Mouse (Mus musculus) hindbrain, embryonic 16.5 days (tissue): ENCODE results near the gene Dguok. TPM values are rescaled to one million over a fixed set of nuclear protein-coding genes. Genes with fewer than 3 reads are reported as not detected.

Experiments used
- ATAC-seq: fragments of 200-750 bp; cut with Nextera tagmentation; 2 replicates; pipeline ENCODE4 v1.8.0; 2017; ENCODE audit warnings: moderate TSS enrichment, moderate library complexity
- H3K27ac ChIP-seq: fragments of 300-500 bp; sonication (generic); 2 replicates; pipeline ENCODE4 v1.5.1; 2014; ENCODE audit warnings: low read depth, mild to moderate bottlenecking, control low read depth, low read length, moderate library complexity
- H3K27me3 ChIP-seq: fragments of 300-500 bp; sonication (generic); replicated peaks from 2 replicates; pipeline ENCODE4 v1.6.1; 2014; ENCODE audit warnings: low read length; ENCODE audit not compliant: control insufficient read depth, insufficient read depth
- H3K36me3 ChIP-seq: fragments of 300-500 bp; sonication (generic); 2 replicates; pipeline ENCODE4 v1.6.1; 2014; ENCODE audit warnings: mild to moderate bottlenecking, low read length, moderate library complexity, mixed read lengths; ENCODE audit not compliant: control insufficient read depth, insufficient read depth
- H3K4me1 ChIP-seq: fragments of 300-500 bp; sonication (generic); 2 replicates; pipeline ENCODE4 v1.6.1; 2014; ENCODE audit warnings: low read depth, low read length; ENCODE audit not compliant: control insufficient read depth, insufficient read depth
- H3K4me2 ChIP-seq: fragments of 300-500 bp; sonication (generic); 2 replicates; pipeline ENCODE4 v1.6.1; 2014; ENCODE audit warnings: mild to moderate bottlenecking, low read length, control low read depth, moderate library complexity
- H3K4me3 ChIP-seq: fragments of 300-500 bp; sonication (generic); 2 replicates; pipeline ENCODE4 v1.5.1; 2014; ENCODE audit warnings: mild to moderate bottlenecking, low read length, control low read depth, moderate library complexity
- H3K9ac ChIP-seq: fragments of 300-500 bp; sonication (generic); 2 replicates; pipeline ENCODE4 v1.6.1; 2014; ENCODE audit warnings: low read depth, mild to moderate bottlenecking, control low read depth, low read length, moderate library complexity
- H3K9me3 ChIP-seq: fragments of 300-500 bp; sonication (generic); 2 replicates; pipeline ENCODE4 v1.6.1; 2014; ENCODE audit warnings: mild to moderate bottlenecking, low read length, moderate library complexity; ENCODE audit not compliant: control insufficient read depth
- WGBS: fragments of 180-500 bp; shearing (Covaris S2); extraction: QIAGEN DNeasy Blood & Tissue Kit; methylation state at CpG from one replicate; pipeline ENCODE4 v1.1.7; 2014; 5-methylcytosine and 5-hydroxymethylcytosine counted together
- polyA plus RNA-seq: library from polyadenylated mRNA; unstranded; fragments of >200 nt; fragmentation: Nextera tagmentation; extraction: Ambion mirVana; gene quantifications from 2 replicates; pipeline ENCODE4 v1.2.1, GENCODE M21; 2015

The Dguok gene
- polyA plus RNA-seq, 1 experiment from 2014 or later = 68.0 TPM

- no peaks in the 10 kb centered on the region for H3K4me1 ChIP-seq
- 89% methylated on average over 5 of the region's 5 CpGs for WGBS
- no peak overlapping the region for H3K27ac ChIP-seq
- no peak overlapping the region for H3K9ac ChIP-seq
- no peaks in the 10 kb centered on the region for H3K9me3 ChIP-seq
- H3K4me3 ChIP-seq = no peak overlapping the region
- peaks cover 19% of the 10 kb centered on the region for H3K36me3 ChIP-seq
- H3K27me3 ChIP-seq = no peaks in the 10 kb centered on the region
- no peak overlapping the region for H3K4me2 ChIP-seq
- no peak for ATAC-seq
Measured at GRCm38 (mm10) chr6:83488200-83488599, 18.6 kb downstream of the Dguok start.

GRCm38 (mm10) chr6:83487298-83487697 lies 19.5 kb downstream of the Dguok start:
- Histone ChIP-seq H3K27ac (no peak overlapping the region), H3K9ac (no peak overlapping the region), H3K9me3 (no peaks in the 10 kb centered on the region), H3K36me3 (peaks cover 17% of the 10 kb centered on the region), H3K27me3 (no peaks in the 10 kb centered on the region), H3K4me1 (no peaks in the 10 kb centered on the region), H3K4me3 (no peak overlapping the region), H3K4me2 (no peak overlapping the region)
- WGBS = 79% methylated on average over 4 of the region's 4 CpGs
- ATAC-seq = no peak

GRCm38 (mm10) chr6:83485854-83486253 lies 20.9 kb downstream of the Dguok start:
- no peak overlapping the region for H3K27ac ChIP-seq
- H3K4me3 ChIP-seq = no peak overlapping the region
- no peaks in the 10 kb centered on the region for H3K4me1 ChIP-seq
- H3K4me2 ChIP-seq = no peak overlapping the region
- peak; percentile 78 for ATAC-seq
- peaks cover 22% of the 10 kb centered on the region for H3K36me3 ChIP-seq
- no peak overlapping the region for H3K9ac ChIP-seq
- WGBS = 56% methylated on average over 4 of the region's 4 CpGs
- no peaks in the 10 kb centered on the region for H3K27me3 ChIP-seq
- no peaks in the 10 kb centered on the region for H3K9me3 ChIP-seq

- 91% methylated on average over 7 of the region's 7 CpGs for WGBS
- H3K27ac ChIP-seq = no peak overlapping the region
- no peaks in the 10 kb centered on the region for H3K27me3 ChIP-seq
- H3K9me3 ChIP-seq = no peaks in the 10 kb centered on the region
- H3K4me1 ChIP-seq = no peaks in the 10 kb centered on the region
- ATAC-seq = no peak
- no peak overlapping the region for H3K4me3 ChIP-seq
- no peak overlapping the region for H3K9ac ChIP-seq
- peaks cover 19% of the 10 kb centered on the region for H3K36me3 ChIP-seq
- H3K4me2 ChIP-seq = no peak overlapping the region
Measured at GRCm38 (mm10) chr6:83483776-83484175, 23.0 kb downstream of the Dguok start.

GRCm38 (mm10) chr6:83482418-83483085 lies 24.2 kb downstream of the Dguok start:
- no peaks in the 10 kb centered on the region for H3K9me3 ChIP-seq
- no peaks in the 10 kb centered on the region for H3K27me3 ChIP-seq

GRCm38 (mm10) chr6:83480019-83480655 lies 26.6 kb downstream of the Dguok start:
- Histone ChIP-seq H3K4me3 (no peak overlapping the region), H3K9me3 (no peaks in the 10 kb centered on the region), H3K27me3 (no peaks in the 10 kb centered on the region), H3K4me2 (no peak overlapping the region), H3K9ac (no peak overlapping the region), H3K36me3 (peaks cover 15% of the 10 kb centered on the region), H3K4me1 (no peaks in the 10 kb centered on the region), H3K27ac (no peak overlapping the region)
- ATAC-seq = no peak
- whole genome bisulfite sequencing = 90% methylated on average over 6 of the region's 6 CpGs

More at GRCm38 (mm10) chr6:83482418-83483085, 24.2 kb downstream of the Dguok start:
- WGBS = 74% methylated on average over 10 of the region's 10 CpGs
- ATAC-seq = no peak
- Histone ChIP-seq H3K4me1 (no peaks in the 10 kb centered on the region), H3K27ac (no peak overlapping the region), H3K36me3 (peaks cover 21% of the 10 kb centered on the region), H3K4me3 (no peak overlapping the region), H3K4me2 (no peak overlapping the region), H3K9ac (no peak overlapping the region)

- no peak overlapping the region for H3K9ac ChIP-seq
- H3K4me2 ChIP-seq = no peak overlapping the region
- peaks cover 15% of the 10 kb centered on the region for H3K36me3 ChIP-seq
- H3K27me3 ChIP-seq = no peaks in the 10 kb centered on the region
- no peak overlapping the region for H3K27ac ChIP-seq
- H3K4me1 ChIP-seq = no peaks in the 10 kb centered on the region
- no peaks in the 10 kb centered on the region for H3K9me3 ChIP-seq
- WGBS = 73% methylated on average over 2 of the region's 2 CpGs
- no peak overlapping the region for H3K4me3 ChIP-seq
- no peak for ATAC-seq
Measured at GRCm38 (mm10) chr6:83479193-83479592, 27.6 kb downstream of the Dguok start.

GRCm38 (mm10) chr6:83478628-83479027 lies 28.1 kb downstream of the Dguok start:
- ATAC-seq = no peak
- no peaks in the 10 kb centered on the region for H3K4me1 ChIP-seq
- 95% methylated on average over 7 of the region's 7 CpGs for WGBS
- H3K9ac ChIP-seq = no peak overlapping the region
- no peaks in the 10 kb centered on the region for H3K27me3 ChIP-seq
- no peak overlapping the region for H3K4me2 ChIP-seq
- H3K36me3 ChIP-seq = peaks cover 14% of the 10 kb centered on the region
- no peak overlapping the region for H3K4me3 ChIP-seq
- H3K9me3 ChIP-seq = no peaks in the 10 kb centered on the region
- no peak overlapping the region for H3K27ac ChIP-seq

- WGBS = 67% methylated on average over 4 of the region's 4 CpGs
- Histone ChIP-seq H3K36me3 (peaks cover 13% of the 10 kb centered on the region), H3K4me1 (no peaks in the 10 kb centered on the region)
Measured at GRCm38 (mm10) chr6:83478217-83478616, 28.6 kb downstream of the Dguok start.

More at GRCm38 (mm10) chr6:83478217-83478616, 28.6 kb downstream of the Dguok start:
- no peak overlapping the region for H3K9ac ChIP-seq
- no peaks in the 10 kb centered on the region for H3K27me3 ChIP-seq
- no peaks in the 10 kb centered on the region for H3K9me3 ChIP-seq
- no peak overlapping the region for H3K27ac ChIP-seq
- ATAC-seq = no peak
- no peak overlapping the region for H3K4me2 ChIP-seq
- no peak overlapping the region for H3K4me3 ChIP-seq
